Mouse (Mus musculus) layer of hippocampus, postnatal 36 days (tissue): ENCODE results near the gene Hdac9. TPM values are rescaled to one million over a fixed set of nuclear protein-coding genes. Genes with fewer than 3 reads are reported as not detected.

Experiments used
- DNase-seq, 2 experiments: peaks; one replicate each; pipeline ENCODE4 v3.0.0; 2022
- total RNA-seq, 2 experiments: library from RNA; stranded (reverse); gene quantifications; 2 replicates each; pipeline ENCODE4 v1.2.3; 2021

The Hdac9 gene
- total RNA-seq, 2 experiments from 2014 or later: 36.9 to 38.9 TPM

GRCm38 (mm10) chr12:34803721-34804120 is 113.2 kb downstream of the Hdac9 start:
- DNase-seq: no peak

- no peak for DNase-seq
Observed at GRCm38 (mm10) chr12:34802308-34802707, 114.6 kb downstream of the Hdac9 start.

DNA sequence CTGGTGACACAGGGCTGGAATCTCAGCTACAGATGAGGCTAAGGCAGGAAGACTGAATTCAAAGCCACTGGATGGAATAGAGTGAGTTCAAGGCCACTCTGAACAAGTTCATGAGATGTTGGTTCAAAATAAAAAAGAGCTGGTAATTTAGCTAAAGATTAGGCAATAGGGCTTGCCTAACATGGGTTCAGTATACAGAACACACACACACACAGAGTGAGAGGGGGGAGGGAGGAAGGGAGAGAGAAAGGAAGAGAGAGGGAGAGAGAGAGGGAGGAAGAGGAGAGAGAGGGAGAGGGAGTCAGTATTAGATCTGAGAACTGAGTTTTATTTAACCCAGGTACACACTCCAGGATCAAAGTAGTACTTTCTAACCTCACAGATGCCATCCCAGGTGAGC is 115.1 kb downstream of the Hdac9 start:
- no peak for DNase-seq

DNA sequence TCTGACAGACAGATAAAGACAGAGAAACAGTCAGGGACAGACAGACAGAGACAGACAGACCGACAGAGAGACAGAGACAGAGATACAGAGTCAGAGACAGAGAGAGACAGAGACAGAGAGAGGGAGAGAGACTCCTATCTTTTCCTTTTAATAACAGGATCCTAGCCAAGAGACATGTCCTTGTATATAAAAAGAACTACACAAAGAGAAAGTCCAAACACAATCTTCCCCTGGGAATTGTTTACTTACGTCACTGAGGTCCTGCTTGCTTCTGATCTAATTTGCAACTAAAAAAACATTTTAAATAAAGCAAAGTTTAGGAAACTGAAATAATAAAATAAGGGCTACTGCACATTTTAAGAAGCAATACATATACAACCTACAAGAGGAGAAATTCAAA is 119.5 kb downstream of the Hdac9 start:
- DNase-seq: no peak

- DNase-seq: no peak
Observed at GRCm38 (mm10) chr12:34795487-34795886, 121.4 kb downstream of the Hdac9 start.

DNA sequence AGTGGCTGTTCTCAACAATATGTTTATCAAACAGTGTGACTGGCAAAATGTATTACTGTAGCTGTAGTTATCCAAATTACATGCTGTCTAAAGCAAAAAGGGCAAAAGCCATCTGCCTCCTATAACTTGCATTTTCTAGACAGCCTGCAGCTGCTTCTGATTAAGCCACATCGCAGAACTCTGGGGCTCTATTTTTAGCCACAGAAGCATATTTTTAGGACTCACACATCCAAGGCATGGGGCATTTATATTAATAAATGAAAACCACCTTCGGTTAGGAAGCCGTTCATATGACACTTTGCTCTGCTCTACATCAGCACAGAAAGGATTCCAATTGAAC is 124.8 kb downstream of the Hdac9 start:
- no peak for DNase-seq

- DNase-seq: no peak
Observed at GRCm38 (mm10) chr12:34791213-34792112, 125.4 kb downstream of the Hdac9 start.

DNA sequence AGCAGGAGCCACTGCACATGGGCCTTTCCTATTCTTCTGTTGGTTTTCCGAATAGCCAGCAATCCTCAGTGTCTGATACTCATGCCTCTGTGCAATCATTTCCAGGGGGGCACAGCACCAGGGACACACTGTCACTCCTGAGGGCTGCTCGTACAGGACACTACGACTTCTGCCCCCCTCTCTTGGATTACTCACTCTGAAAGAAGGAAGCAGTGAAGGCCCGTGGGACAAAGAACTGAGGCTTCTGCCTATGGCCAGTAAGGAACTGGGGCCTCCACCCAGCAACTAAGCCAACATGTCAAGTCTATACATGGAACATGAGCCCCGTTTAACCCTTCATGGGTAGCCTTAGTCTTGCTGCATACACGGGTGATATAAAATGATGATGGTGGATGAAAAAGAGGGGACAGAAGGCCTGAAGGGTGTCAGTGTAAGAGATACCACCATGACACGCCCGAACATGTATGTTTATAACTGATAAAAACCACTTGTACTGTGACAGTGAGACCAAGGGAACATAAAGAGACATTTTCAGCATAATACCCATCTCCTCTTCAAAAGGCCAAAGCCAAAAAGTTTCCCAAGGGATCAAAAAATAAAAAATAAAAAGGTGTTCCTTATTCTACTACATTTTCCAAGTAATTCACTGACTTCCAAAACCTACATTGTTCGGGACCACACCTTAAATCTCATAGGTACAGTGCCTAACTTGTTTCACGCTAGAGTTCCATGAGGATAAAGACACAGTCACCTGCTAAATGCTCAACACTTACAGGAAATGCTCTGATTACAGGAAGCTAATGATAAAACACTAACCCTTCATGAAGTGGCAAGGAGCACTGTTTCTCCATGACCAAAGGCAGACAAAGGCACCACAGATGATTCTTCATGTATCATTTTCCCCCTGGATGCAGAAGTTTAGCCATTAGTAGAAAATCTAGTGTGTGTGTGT is 127.6 kb downstream of the Hdac9 start:
- DNase-seq: no peak

- no peak for DNase-seq
Observed at GRCm38 (mm10) chr12:34787380-34787779, 129.5 kb downstream of the Hdac9 start.

GRCm38 (mm10) chr12:34783574-34783973 is 133.3 kb downstream of the Hdac9 start:
- DNase-seq: no peak

DNA sequence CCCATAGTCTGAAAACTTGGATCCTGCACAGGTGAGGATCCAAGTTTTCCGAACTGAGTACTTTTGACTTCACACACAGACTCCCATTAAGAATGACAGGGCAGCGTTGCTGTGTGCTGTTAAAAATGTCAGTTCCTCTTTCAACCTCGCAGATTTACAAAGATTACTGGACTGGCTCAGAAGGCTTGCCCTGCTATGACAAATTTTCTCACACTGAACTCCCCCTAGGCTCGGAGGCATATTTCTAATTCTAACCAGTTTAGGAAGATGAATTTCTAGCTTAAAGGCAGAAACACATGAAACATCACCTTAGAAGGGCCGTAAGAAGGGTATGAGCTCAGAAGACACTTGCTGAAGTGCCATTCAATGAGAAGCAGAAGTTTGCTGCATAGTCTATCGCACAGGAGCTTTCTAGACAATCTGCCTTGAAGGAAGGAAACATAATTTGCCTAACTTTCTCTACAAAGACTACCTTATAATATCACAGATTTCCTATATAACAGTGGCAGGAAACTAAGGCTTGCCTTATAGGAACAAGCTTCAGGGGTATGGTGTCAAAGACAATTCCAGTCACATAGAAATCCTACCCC is 137.4 kb downstream of the Hdac9 start:
- no peak for DNase-seq

GRCm38 (mm10) chr12:34776170-34776569 is 140.7 kb downstream of the Hdac9 start:
- DNase-seq: no peak

DNA sequence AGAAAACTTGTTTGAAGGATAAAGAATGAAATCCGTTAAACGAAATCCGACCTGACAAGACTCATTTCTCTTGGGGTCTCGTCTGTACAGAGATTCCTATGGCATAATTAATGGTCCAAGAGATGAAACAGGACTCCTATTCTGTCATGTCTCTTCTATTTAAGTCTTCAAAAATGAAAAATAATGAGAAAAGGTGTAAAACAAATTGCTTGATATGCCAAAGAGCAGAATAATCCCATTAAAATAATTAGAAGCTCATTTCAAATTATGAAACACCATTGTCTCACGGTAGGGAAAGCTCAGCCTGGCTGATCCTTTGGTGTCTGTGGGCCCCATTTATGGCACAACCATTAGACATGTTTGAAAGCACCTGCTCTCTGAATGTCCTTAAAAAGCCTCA is 142.8 kb downstream of the Hdac9 start:
- no peak for DNase-seq

DNA sequence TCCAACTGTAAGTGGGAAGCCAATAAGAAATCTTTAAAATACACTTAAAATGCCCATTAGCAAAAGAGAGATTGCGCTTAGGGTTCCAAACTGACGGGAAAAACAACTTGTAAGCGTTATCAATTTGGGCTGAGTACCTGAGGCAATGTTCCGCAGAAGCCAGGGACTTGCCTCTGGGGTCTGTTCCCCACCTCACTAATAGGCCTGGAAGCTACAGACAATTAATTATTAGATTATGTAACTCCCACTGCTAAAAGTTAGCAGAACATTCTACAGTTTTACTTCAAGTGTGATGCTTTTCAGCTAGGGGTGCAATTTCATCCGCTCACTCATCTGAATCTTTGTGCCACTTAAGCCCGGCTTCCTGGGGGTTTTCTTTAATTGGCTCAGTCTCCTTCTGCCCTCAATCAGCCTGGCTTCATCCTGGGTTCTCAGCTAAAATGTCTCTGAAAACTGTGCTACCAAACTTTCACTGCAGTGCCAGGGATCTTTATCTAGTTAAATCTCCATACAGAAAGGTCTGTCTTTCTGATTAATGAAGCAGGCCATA is 149.6 kb downstream of the Hdac9 start:
- DNase-seq: no peak

DNA sequence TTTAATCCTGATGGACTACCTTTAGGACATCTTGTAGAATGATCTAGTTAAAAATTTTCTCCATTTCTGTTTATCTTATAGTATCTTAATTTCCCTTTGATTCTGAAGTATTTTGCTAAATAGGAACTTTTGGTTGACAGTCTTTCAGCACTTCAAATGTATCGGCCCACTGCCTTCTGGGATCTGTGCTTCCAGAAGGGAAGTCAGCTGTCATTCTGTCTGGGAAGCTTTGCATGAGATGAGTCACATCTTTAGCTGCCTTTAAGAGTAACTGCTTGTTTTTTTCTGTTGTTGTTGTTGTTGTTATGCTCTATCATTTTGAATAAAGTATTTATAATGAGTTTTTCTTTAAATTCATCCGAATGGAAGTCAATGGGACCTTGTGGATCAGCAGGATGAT is 169.6 kb downstream of the Hdac9 start:
- peak; percentile 43 to 57 for DNase-seq

DNA sequence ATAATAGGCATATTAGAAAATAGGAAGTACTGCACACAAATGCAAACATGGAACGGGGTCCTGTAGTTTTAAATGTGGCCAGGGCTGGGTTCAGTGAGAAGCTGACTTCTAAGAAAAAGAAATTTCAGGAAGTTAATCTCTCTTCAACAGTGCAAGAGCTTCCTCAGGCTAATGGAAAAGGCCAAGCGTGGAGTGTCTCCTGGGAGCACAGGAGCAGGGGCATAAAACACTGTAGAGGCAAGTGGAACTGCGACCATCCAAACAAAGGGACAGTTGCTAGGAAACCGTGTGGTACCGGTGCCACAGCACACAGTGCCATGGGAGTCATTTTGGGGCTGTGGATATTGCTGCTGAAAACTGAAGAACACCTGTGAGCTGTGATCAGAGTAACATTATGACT is 191.7 kb downstream of the Hdac9 start:
- no peak for DNase-seq

GRCm38 (mm10) chr12:34724274-34724673 is 192.6 kb downstream of the Hdac9 start:
- no peak for DNase-seq

- DNase-seq: no peak
Observed at GRCm38 (mm10) chr12:34722831-34723490, 193.9 kb downstream of the Hdac9 start.

DNA sequence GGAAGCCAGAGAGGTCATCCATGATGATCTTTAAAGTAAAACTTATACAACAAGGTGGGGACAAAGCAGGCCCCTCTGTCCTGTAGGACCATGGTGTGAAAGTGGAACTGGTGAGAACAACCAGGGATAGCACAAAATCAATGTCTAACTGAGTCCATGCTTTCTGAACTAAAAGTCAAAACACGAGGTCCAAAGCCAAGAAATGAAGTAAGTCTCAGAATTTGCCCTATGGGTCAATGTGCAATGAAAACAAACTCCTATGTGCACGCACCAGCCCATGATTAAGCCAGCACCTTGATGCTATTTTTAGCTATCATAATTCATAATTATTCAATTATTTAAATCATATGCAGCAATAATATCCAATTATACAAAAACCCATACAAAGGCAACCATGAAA is 196.0 kb downstream of the Hdac9 start:
- DNase-seq: no peak

GRCm38 (mm10) chr12:34714266-34714939 is 202.5 kb downstream of the Hdac9 start:
- DNase-seq: no peak

GRCm38 (mm10) chr12:34697981-34698380 is 218.9 kb downstream of the Hdac9 start:
- no peak for DNase-seq

DNA sequence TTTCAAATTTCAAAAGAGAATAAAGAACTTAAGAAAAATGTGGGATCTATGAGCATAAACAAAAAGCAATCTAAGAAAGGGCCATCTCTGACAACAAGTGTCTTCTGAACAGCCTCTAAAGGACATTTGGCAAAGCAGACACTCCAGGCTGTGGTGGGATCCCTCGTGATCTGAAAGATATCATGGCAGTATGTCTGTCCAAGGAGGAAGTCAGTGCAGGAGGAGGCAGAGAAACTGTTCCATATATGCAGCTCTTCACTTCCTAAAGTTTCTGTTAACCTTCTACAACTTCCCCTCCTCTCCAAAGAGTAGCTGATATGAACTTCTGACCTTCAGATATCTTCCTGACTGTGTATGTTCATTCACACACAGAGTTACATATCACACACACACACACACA is 220.2 kb downstream of the Hdac9 start:
- no peak for DNase-seq
